Mouse (Mus musculus): ENCODE results near the gene Nkain4.

- no peak for TF ChIP-seq EP300 (IDR thresholded peaks at IDR 0.05; ENCODE audit: insufficient read depth, low read depth, low read length)
- TF ChIP-seq POLR2A (IDR thresholded peaks at IDR 0.05; ENCODE audit: insufficient read depth, low read length): no peak
- no peak for TF ChIP-seq CTCF (IDR thresholded peaks at IDR 0.05; ENCODE audit: low read depth, low read length)
These were observed 48.8 kb downstream of the Nkain4 start for GRCm38 (mm10) chr2:180905556-180906221.
